Mouse (Mus musculus): Measurements from ENCODE around the gene Alox5ap.

DNA sequence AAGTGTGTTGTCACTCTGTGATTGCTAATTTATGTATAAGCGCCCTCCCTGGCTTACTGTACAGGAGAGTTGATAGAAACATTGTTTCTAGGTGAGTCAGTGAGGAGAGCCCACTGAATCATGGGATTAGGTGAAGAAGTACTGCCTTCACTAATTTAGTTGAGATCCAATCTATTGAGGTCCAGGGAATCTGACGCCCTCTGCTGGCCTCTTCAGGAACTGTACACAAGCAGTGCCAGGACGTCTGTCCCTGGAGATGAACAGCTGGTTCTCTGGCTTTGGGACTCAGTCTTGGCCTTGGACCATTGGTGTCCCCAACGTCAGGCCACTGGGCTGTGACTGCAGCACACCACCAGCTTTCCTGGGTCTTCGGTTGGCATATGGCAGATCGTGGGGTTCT is 2.7 kb upstream of the Alox5ap start:
- TF ChIP-seq GATA1 (IDR thresholded peaks at IDR 0.05; ENCODE audit: borderline replicate concordance, low read length) (no peak), FLI1 (IDR thresholded peaks at IDR 0.05; ENCODE audit: low read length) (no peak)

All from megakaryocyte, embryonic 14.5 days (primary cell).